16 mouse cellular contexts compared by ENCODE assay signal in genomic region chr9:122736001-122736400, GRCm38 (mm10). TPM values are rescaled to one million over a fixed set of nuclear protein-coding genes. Genes with fewer than 3 reads are reported as not detected.
"Had no signal": no experiment of that assay in that cellular context is flagged by ENCODE, and none has a peak within 500 bp of the region (broad histone marks: within the 10 kb centered on the region; RNA-seq: fewer than 3 reads in every experiment).

No protein-coding gene starts in this region.

- H3K36me3 ChIP-seq: limb, embryonic 12.5 days; liver, embryonic 15.5 days; lung, embryonic 15.5 days; midbrain, embryonic 15.5 days; neural tube, embryonic 12.5 days; stomach, embryonic 15.5 days had no signal

- H3K9me3 ChIP-seq: liver, embryonic 15.5 days; lung, embryonic 15.5 days; midbrain, embryonic 15.5 days; neural tube, embryonic 12.5 days; stomach, embryonic 15.5 days had no signal

- H3K4me2 ChIP-seq: limb, embryonic 12.5 days; liver, embryonic 11.5 days; liver, embryonic 15.5 days; lung, embryonic 15.5 days; midbrain, embryonic 15.5 days; neural tube, embryonic 12.5 days; stomach, embryonic 15.5 days had no signal

- H3K4me3 ChIP-seq: limb, embryonic 12.5 days; liver, embryonic 15.5 days; lung, embryonic 15.5 days; midbrain, embryonic 15.5 days; neural tube, embryonic 12.5 days; stomach, embryonic 15.5 days had no signal

- H3K27me3 ChIP-seq: lung, embryonic 15.5 days; neural tube, embryonic 12.5 days; stomach, embryonic 15.5 days had no signal

- H3K4me1 ChIP-seq: limb, embryonic 12.5 days; liver, embryonic 15.5 days; midbrain, embryonic 15.5 days; neural tube, embryonic 12.5 days had no signal

- DNase-seq: layer of hippocampus, postnatal 36 days; thymus, adult 2 months had no signal

- ATAC-seq: midbrain, embryonic 15.5 days had no signal

- H3K27ac ChIP-seq: limb, embryonic 12.5 days; liver, embryonic 15.5 days; lung, embryonic 15.5 days; midbrain, embryonic 15.5 days; neural tube, embryonic 12.5 days; stomach, embryonic 15.5 days had no signal

- H3K9ac ChIP-seq: limb, embryonic 12.5 days; liver, embryonic 15.5 days; lung, embryonic 15.5 days; midbrain, embryonic 15.5 days; neural tube, embryonic 12.5 days; stomach, embryonic 15.5 days had no signal

RNA-seq across cellular contexts. Expression of gene Topaz1, which starts 11.1 kb away (rescaled TPM):
- total RNA-seq: layer of hippocampus, postnatal 36 days; left cerebral cortex, adult 8-10 months; left cerebral cortex, postnatal 25 days; monocyte, adult 5-6 weeks; neutrophil, adult 5-6 weeks had no signal
- polyA plus RNA-seq: kidney, embryonic 14.5 days; large intestine, adult 2 months; limb, embryonic 12.5 days; liver, embryonic 11.5 days; midbrain, embryonic 15.5 days; neural tube, embryonic 12.5 days; spleen, adult 2 months; stomach, embryonic 15.5 days; thymus, adult 2 months had no signal
